Mouse (Mus musculus): ENCODE results near the gene Tmc4.
"Not testable (repeated sequence)": the region's sequence is repeated elsewhere in the genome, so short reads cannot be mapped to it uniquely, and the experiment has no call there.

Gene Tmc4

GRCm38 (mm10) chr7:3677342-3677741 lies at the start of gene Tmc4:
TSS of gene Tmc4 (minus strand) at chr7:3677553.
- no peak for DNase-seq

GRCm38 (mm10) chr7:3725459-3725858 lies 48.1 kb upstream of the Tmc4 start:
- DNase-seq, result not testable (repeated sequence)

GRCm38 (mm10) chr7:3720268-3720667 lies 42.9 kb upstream of the Tmc4 start, which contains the start of gene Pirb:
TSS of gene Pirb (minus strand) at chr7:3720391.
- DNase-seq, result not testable (repeated sequence)

GRCm38 (mm10) chr7:3715249-3715648 lies 37.9 kb upstream of the Tmc4 start:
- peak in 1 of 2 experiments; percentile 0 for DNase-seq

- DNase-seq, result no peak
Measured at GRCm38 (mm10) chr7:3712264-3712942, 35.0 kb upstream of the Tmc4 start.

- no peak for DNase-seq
Measured at GRCm38 (mm10) chr7:3709000-3709399, 31.6 kb upstream of the Tmc4 start.

- DNase-seq, result not testable (repeated sequence)
Measured at GRCm38 (mm10) chr7:3708447-3708980, 31.2 kb upstream of the Tmc4 start.

- DNase-seq, result no peak
Measured at GRCm38 (mm10) chr7:3707568-3708413, 30.4 kb upstream of the Tmc4 start.

- no peak for DNase-seq
Measured at GRCm38 (mm10) chr7:3707027-3707426, 29.7 kb upstream of the Tmc4 start.

GRCm38 (mm10) chr7:3706343-3706934 lies 29.1 kb upstream of the Tmc4 start:
- peak in 1 of 2 experiments; percentile 25 for DNase-seq

- peak in 1 of 2 experiments; percentile 19 for DNase-seq
Measured at GRCm38 (mm10) chr7:3705911-3706310, 28.6 kb upstream of the Tmc4 start.

GRCm38 (mm10) chr7:3705461-3705860 lies 28.1 kb upstream of the Tmc4 start:
- DNase-seq, result peak in 1 of 2 experiments; percentile 13

- DNase-seq, result no peak
Measured at GRCm38 (mm10) chr7:3704475-3704874, 27.1 kb upstream of the Tmc4 start.

- peak; percentile 98 for DNase-seq
Measured at GRCm38 (mm10) chr7:3703879-3704441, 26.6 kb upstream of the Tmc4 start, which contains the start of gene Rps9. TSS of gene Rps9 (plus strand) at chr7:3703993.

GRCm38 (mm10) chr7:3703148-3703878 lies 26.0 kb upstream of the Tmc4 start:
- no peak for DNase-seq

- DNase-seq, result no peak
Measured at GRCm38 (mm10) chr7:3698471-3698870, 21.1 kb upstream of the Tmc4 start.

- peak; percentile 55 to 61 for DNase-seq
Measured at GRCm38 (mm10) chr7:3694949-3695305, 17.6 kb upstream of the Tmc4 start.

GRCm38 (mm10) chr7:3694076-3694948 lies 17.0 kb upstream of the Tmc4 start:
- DNase-seq, result peak; percentile 74

GRCm38 (mm10) chr7:3693809-3694075 lies 16.4 kb upstream of the Tmc4 start:
- DNase-seq, result no peak

GRCm38 (mm10) chr7:3692987-3693808 lies 15.8 kb upstream of the Tmc4 start, which contains the start of gene Mboat7:
TSS of gene Mboat7 (minus strand) at chr7:3693523.
- DNase-seq, result peak; percentile 97 to 98
